Mouse (Mus musculus) hindbrain, embryonic 11.5 days (tissue): ENCODE measurements around the gene Aatk. TPM values are rescaled to one million over a fixed set of nuclear protein-coding genes. Genes with fewer than 3 reads are reported as not detected.

Source experiments
- ATAC-seq: fragments of 200-750 bp; cut with Nextera tagmentation; 2 replicates; pipeline ENCODE4 v1.8.0; 2017; ENCODE audit warnings: mild to moderate bottlenecking, moderate TSS enrichment, moderate library complexity; ENCODE audit not compliant: low FRiP score
- DNase-seq: peaks from one replicate; pipeline ENCODE4 v3.0.0-alpha.2; 2015; ENCODE audit warnings: low spot score
- H3K27ac ChIP-seq: fragments of 300-500 bp; sonication (generic); 2 replicates; pipeline ENCODE4 v1.5.1; 2014; ENCODE audit warnings: mild to moderate bottlenecking, low read depth, low read length
- H3K27me3 ChIP-seq: fragments of 300-500 bp; sonication (generic); 2 replicates; pipeline ENCODE4 v1.6.1; 2014; ENCODE audit warnings: mild to moderate bottlenecking, low read length, moderate library complexity, mixed read lengths; ENCODE audit not compliant: control insufficient read depth, insufficient read depth
- H3K36me3 ChIP-seq: fragments of 300-500 bp; sonication (generic); 2 replicates; pipeline ENCODE4 v1.6.1; 2014; ENCODE audit warnings: mild to moderate bottlenecking, low read length, moderate library complexity, mixed read lengths; ENCODE audit not compliant: control insufficient read depth, insufficient read depth
- H3K4me1 ChIP-seq: fragments of 300-500 bp; sonication (generic); replicated peaks from 2 replicates; pipeline ENCODE4 v1.6.1; 2014; ENCODE audit warnings: low read length, mixed read lengths; ENCODE audit not compliant: control insufficient read depth, insufficient read depth
- H3K4me2 ChIP-seq: fragments of 300-500 bp; sonication (generic); replicated peaks from 2 replicates; pipeline ENCODE4 v1.6.1; 2014; ENCODE audit warnings: mild to moderate bottlenecking, low read depth, low read length
- H3K4me3 ChIP-seq: fragments of 300-500 bp; sonication (generic); 2 replicates; pipeline ENCODE4 v1.5.1; 2014; ENCODE audit warnings: low read depth, low read length
- H3K9ac ChIP-seq: fragments of 300-500 bp; sonication (generic); 2 replicates; pipeline ENCODE4 v1.6.1; 2014; ENCODE audit warnings: low read depth, low read length
- H3K9me3 ChIP-seq: fragments of 300-500 bp; sonication (generic); 2 replicates; pipeline ENCODE4 v1.6.1; 2016; ENCODE audit warnings: low read length; ENCODE audit not compliant: control insufficient read depth
- WGBS: fragments of 180-500 bp; shearing (Covaris S2); extraction: QIAGEN DNeasy Blood & Tissue Kit; methylation state at CpG from one replicate; pipeline ENCODE4 v1.1.7; 2014; 5-methylcytosine and 5-hydroxymethylcytosine counted together
- microRNA counts: library from miRNA; unstranded; fragments of <30 nt; microRNA quantifications from one replicate; lab custom pipeline; 2015
- polyA plus RNA-seq: library from polyadenylated mRNA; unstranded; fragments of >200 nt; fragmentation: Nextera tagmentation; extraction: Ambion mirVana; gene quantifications from 2 replicates; pipeline ENCODE4 v1.2.1, GENCODE M21; 2014

Gene Aatk
- polyA plus RNA-seq, 1 experiment from 2014 or later: 1.9 TPM

DNA sequence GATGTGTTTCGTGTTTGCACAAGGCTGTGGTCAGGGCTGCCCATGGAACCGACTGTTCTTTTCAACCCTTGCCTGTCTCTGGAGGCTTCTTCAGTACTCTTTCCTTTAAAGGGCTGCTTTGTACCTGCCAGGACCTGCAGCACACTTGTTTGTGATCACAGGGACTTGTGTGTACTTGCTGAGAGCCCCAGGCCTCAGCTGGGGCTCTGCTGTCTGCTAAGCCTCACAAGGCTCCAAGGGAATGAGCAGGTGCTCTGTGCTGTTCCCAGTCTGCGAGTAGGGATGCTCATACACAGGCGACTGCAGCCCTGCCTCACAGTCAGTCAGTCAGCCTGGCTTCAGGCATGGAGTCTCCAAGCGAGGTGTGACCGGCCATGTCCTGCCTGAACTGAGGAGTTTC, 80.7 kb downstream of the Aatk start:
- peaks cover 10% of the 10 kb centered on the region for H3K4me1 ChIP-seq
- H3K9ac ChIP-seq: no peak overlapping the region
- no peak for ATAC-seq
- no peak overlapping the region for H3K4me3 ChIP-seq
- H3K27me3 ChIP-seq: no peaks in the 10 kb centered on the region
- WGBS: 86% methylated on average over 6 of the region's 6 CpGs
- H3K36me3 ChIP-seq: no peaks in the 10 kb centered on the region
- DNase-seq: no peak
- no peak overlapping the region for H3K4me2 ChIP-seq
- H3K9me3 ChIP-seq: no peaks in the 10 kb centered on the region
- H3K27ac ChIP-seq: no peak overlapping the region

GRCm38 (mm10) chr11:119965053-119965452, 81.9 kb downstream of the Aatk start:
- Histone ChIP-seq H3K4me1 (peaks cover 5% of the 10 kb centered on the region), H3K27me3 (no peaks in the 10 kb centered on the region), H3K4me2 (no peak overlapping the region), H3K36me3 (no peaks in the 10 kb centered on the region), H3K9me3 (no peaks in the 10 kb centered on the region), H3K4me3 (no peak overlapping the region), H3K27ac (no peak overlapping the region), H3K9ac (no peak overlapping the region)
- WGBS: 14% methylated on average over 9 of the region's 9 CpGs
- no peak for DNase-seq
- ATAC-seq: no peak

DNA sequence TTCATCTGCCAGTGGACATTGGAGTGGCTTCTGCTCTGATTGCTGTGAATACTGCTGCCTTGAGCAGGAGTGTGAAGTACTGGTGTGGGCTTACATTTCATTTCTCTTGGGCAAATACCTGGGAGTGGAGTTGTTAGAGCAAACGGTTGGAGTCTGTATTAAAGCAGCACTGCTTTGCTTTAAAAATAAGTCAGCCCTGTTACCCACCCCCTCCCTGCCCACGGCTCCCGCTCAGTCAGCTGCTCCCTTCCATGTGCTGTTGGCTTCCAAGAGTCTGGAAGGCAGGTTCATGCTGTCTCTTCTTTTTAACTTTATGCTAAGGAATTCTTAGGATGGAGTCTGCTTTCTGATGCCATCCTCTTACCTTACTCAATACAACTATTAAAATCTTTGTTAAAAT, 85.5 kb downstream of the Aatk start:
- H3K27ac ChIP-seq: no peak overlapping the region
- H3K36me3 ChIP-seq: no peaks in the 10 kb centered on the region
- WGBS: 86% methylated on average over 3 of the region's 3 CpGs
- no peak overlapping the region for H3K9ac ChIP-seq
- no peaks in the 10 kb centered on the region for H3K9me3 ChIP-seq
- DNase-seq: no peak
- no peaks in the 10 kb centered on the region for H3K27me3 ChIP-seq
- H3K4me1 ChIP-seq: peaks cover 3% of the 10 kb centered on the region; the same call in 1 of the 2 replicates
- no peak overlapping the region for H3K4me2 ChIP-seq
- no peak for ATAC-seq
- no peak overlapping the region for H3K4me3 ChIP-seq

- no peaks in the 10 kb centered on the region for H3K27me3 ChIP-seq
- H3K9ac ChIP-seq: no peak overlapping the region
- 86% methylated on average over 6 of the region's 6 CpGs for WGBS
- H3K4me2 ChIP-seq: no peak overlapping the region
- H3K4me3 ChIP-seq: no peak overlapping the region
- no peak overlapping the region for H3K27ac ChIP-seq
- peaks cover 3% of the 10 kb centered on the region; the same call in 1 of the 2 replicates for H3K4me1 ChIP-seq
- no peaks in the 10 kb centered on the region for H3K36me3 ChIP-seq
- no peak for DNase-seq
- H3K9me3 ChIP-seq: no peaks in the 10 kb centered on the region
- ATAC-seq: no peak
Measured at GRCm38 (mm10) chr11:119960671-119961070, 86.3 kb downstream of the Aatk start.

- Histone ChIP-seq H3K4me3 (no peak overlapping the region), H3K4me1 (no peaks in the 10 kb centered on the region), H3K9me3 (no peaks in the 10 kb centered on the region), H3K36me3 (no peaks in the 10 kb centered on the region), H3K27ac (no peak overlapping the region), H3K27me3 (no peaks in the 10 kb centered on the region), H3K9ac (no peak overlapping the region), H3K4me2 (no peak overlapping the region)
- DNase-seq: no peak
- WGBS: 81% methylated on average over 4 of the region's 4 CpGs
- no peak for ATAC-seq
Measured at GRCm38 (mm10) chr11:119959714-119960113, 87.3 kb downstream of the Aatk start.

GRCm38 (mm10) chr11:119958856-119959255, 88.1 kb downstream of the Aatk start:
- no peaks in the 10 kb centered on the region for H3K36me3 ChIP-seq
- H3K27ac ChIP-seq: no peak overlapping the region
- no peak overlapping the region for H3K4me3 ChIP-seq
- no peak overlapping the region for H3K4me2 ChIP-seq
- no peaks in the 10 kb centered on the region for H3K27me3 ChIP-seq
- no peak for DNase-seq
- H3K4me1 ChIP-seq: no peaks in the 10 kb centered on the region
- 88% methylated on average over 7 of the region's 7 CpGs for WGBS
- ATAC-seq: no peak
- no peak overlapping the region for H3K9ac ChIP-seq
- no peaks in the 10 kb centered on the region for H3K9me3 ChIP-seq

MicroRNAs within 50 kb of the gene (microRNA counts, 519-probe panel; counts per million panel counts)
- microRNA mmu-miR-338-3p (lab: Ali Mortazavi, UCI) (not detected), microRNA mmu-miR-338-5p (lab: Ali Mortazavi, UCI) (not detected)

Other genes starting within 250 kb of the Aatk start
- gene Chmp6, start 133.7 kb downstream of the Aatk start, polyA plus RNA-seq: 87.2 and 88.3 TPM in 2 replicates
- gene Baiap2, start 104.4 kb downstream of the Aatk start, polyA plus RNA-seq: 10.1 and 11.5 TPM in 2 replicates
- 24.2 and 24.6 TPM in 2 replicates for gene Cep131, start 39.7 kb upstream of the Aatk start, polyA plus RNA-seq
- gene Tepsin, start 51.6 kb upstream of the Aatk start, polyA plus RNA-seq: 16.9 and 17.6 TPM in 2 replicates
- 62.8 and 67.5 TPM in 2 replicates for gene Ndufaf8, start 51.8 kb upstream of the Aatk start, polyA plus RNA-seq
- gene Slc38a10, start 104.2 kb upstream of the Aatk start, polyA plus RNA-seq: 58.6 and 64.7 TPM in 2 replicates
- 18.1 and 23.1 TPM in 2 replicates for gene Bahcc1, start 185.8 kb upstream of the Aatk start, polyA plus RNA-seq